Mouse (Mus musculus) myocyte (in vitro differentiated cells): ENCODE data around the gene Bend7.

Experiments
- CEBPB ChIP-seq: IDR thresholded peaks from 2 replicates; pipeline ENCODE4 v1.6.1; 2011; ENCODE audit warnings: mild to moderate bottlenecking, moderate library complexity; ENCODE audit not compliant: poor library complexity, insufficient read depth, severe bottlenecking
- E2F4 ChIP-seq: IDR thresholded peaks from one replicate; pipeline ENCODE4 v1.6.1; 2011; ENCODE audit warnings: mild to moderate bottlenecking, control low read depth, moderate library complexity; ENCODE audit not compliant: insufficient read depth
- MAX ChIP-seq: IDR thresholded peaks from one replicate; pipeline ENCODE4 v1.6.1; 2011; ENCODE audit warnings: low read depth, mild to moderate bottlenecking, control low read depth
- MYOD1 ChIP-seq, 3 experiments: IDR thresholded peaks; one replicate each; pipeline ENCODE4 v1.6.1; 2011; ENCODE audit warnings: control low read depth in 2 of 3, low read depth in 2 of 3, mild to moderate bottlenecking in 2 of 3, moderate library complexity in 1 of 3; ENCODE audit not compliant: insufficient read length in 2 of 3, control insufficient read depth in 1 of 3
- MYOG ChIP-seq, 3 experiments: IDR thresholded peaks; one replicate each; pipeline ENCODE4 v1.6.1; 2011; ENCODE audit warnings: control low read depth in 2 of 3, low read depth in 2 of 3, mild to moderate bottlenecking in 2 of 3; ENCODE audit not compliant: insufficient read length in 2 of 3, control insufficient read depth in 1 of 3, insufficient read depth in 1 of 3
- POLR2A ChIP-seq: IDR thresholded peaks from one replicate; pipeline ENCODE4 v1.6.1; 2011; ENCODE audit warnings: low read depth, mild to moderate bottlenecking, control low read depth, moderate library complexity; ENCODE audit not compliant: insufficient read length
- POLR2AphosphoS2 ChIP-seq: IDR thresholded peaks from one replicate; pipeline ENCODE4 v1.6.1; 2011; ENCODE audit warnings: low read depth, control low read depth; ENCODE audit not compliant: insufficient read length
- REST ChIP-seq: IDR thresholded peaks from one replicate; pipeline ENCODE4 v1.6.1; 2011; ENCODE audit warnings: mild to moderate bottlenecking, control low read depth, moderate library complexity; ENCODE audit not compliant: insufficient read depth, insufficient read length
- SRF ChIP-seq: IDR thresholded peaks from one replicate; pipeline ENCODE4 v1.6.1; 2011; ENCODE audit warnings: low read depth; ENCODE audit not compliant: control insufficient read depth, insufficient read length
- TCF12 ChIP-seq: IDR thresholded peaks from one replicate; pipeline ENCODE4 v1.6.1; 2011; ENCODE audit warnings: mild to moderate bottlenecking, control low read depth; ENCODE audit not compliant: poor library complexity, insufficient read depth, severe bottlenecking

- TF ChIP-seq POLR2A = no peak
- TF ChIP-seq MYOG (IDR thresholded peaks at IDR 0.05; ENCODE audit: control insufficient read depth in 1 of 3, insufficient read depth in 1 of 3, insufficient read length in 2 of 3, low read depth in 2 of 3) = no peak
- no peak for TF ChIP-seq POLR2AphosphoS2
- TF ChIP-seq MYOD1 (IDR thresholded peaks at IDR 0.05; ENCODE audit: control insufficient read depth in 1 of 3, insufficient read length in 2 of 3, low read depth in 2 of 3) = no peak
- TF ChIP-seq TCF12 = no peak
- TF ChIP-seq CEBPB = no peak
- no peak for TF ChIP-seq MAX
- TF ChIP-seq E2F4 = no peak
- no peak for TF ChIP-seq SRF
- TF ChIP-seq REST = no peak
These were observed 406 bp upstream of the Bend7 start for GRCm38 (mm10) chr2:4717081-4717768.
